Comparison of ENCODE assay signal across 1 mouse cellular context in genomic region chr5:38258034-38258772, GRCm38 (mm10).
TF ChIP-seq lines count a peak whose summit lies in the region.

No protein-coding gene starts in this region.

TF ChIP-seq in CH12.LX, 34 proteins besides CTCF, POLR2A, EP300 and RAD21 (continued from another document):
- TF ChIP-seq POLR2AphosphoS2 (IDR thresholded peaks at IDR 0.05; ENCODE audit: low read depth, low read length) (no peak), IRF4 (IDR thresholded peaks at IDR 0.05; ENCODE audit: low read depth, low read length) (peak; percentile 73), USF1 (IDR thresholded peaks at IDR 0.05; ENCODE audit: low read depth, low read length) (no peak), MXI1 (IDR thresholded peaks at IDR 0.05; ENCODE audit: low read depth, low read length) (no peak; the same call in 1 of the 2 replicates), UBTF (IDR thresholded peaks at IDR 0.05; ENCODE audit: low read depth, low read length) (no peak), BHLHE40 (IDR thresholded peaks at IDR 0.05; ENCODE audit: low read depth, low read length) (peak; percentile 50), ETS1 (conservative IDR thresholded peaks at IDR 0.05; ENCODE audit: low read depth, low read length) (peak; percentile 56), TCF12 (IDR thresholded peaks at IDR 0.05; ENCODE audit: low read depth, low read length) (peak; percentile 58), SIN3A (IDR thresholded peaks at IDR 0.05; ENCODE audit: low read length) (no peak), NELFE (IDR thresholded peaks at IDR 0.05; ENCODE audit: low read depth, low read length) (no peak), ELF1 (IDR thresholded peaks at IDR 0.05; ENCODE audit: low read depth, low read length) (no peak), USF2 (conservative IDR thresholded peaks at IDR 0.05; ENCODE audit: low read depth, low read length) (no peak), MEF2A (IDR thresholded peaks at IDR 0.05; ENCODE audit: borderline replicate concordance, low read depth, low read length) (peak; percentile 93), E2F4 (IDR thresholded peaks at IDR 0.05; ENCODE audit: insufficient replicate concordance, low read depth, low read length) (no peak), JUN (IDR thresholded peaks at IDR 0.05; ENCODE audit: insufficient read depth, low read depth, low read length) (no peak), CHD2 (IDR thresholded peaks at IDR 0.05; ENCODE audit: low read length) (no peak; the same call in 1 of the 2 replicates), KAT2A (IDR thresholded peaks at IDR 0.05; ENCODE audit: insufficient replicate concordance, low read length) (no peak), ZNF384 (IDR thresholded peaks at IDR 0.05; ENCODE audit: low read depth, low read length) (no peak), HCFC1 (IDR thresholded peaks at IDR 0.05; ENCODE audit: low read depth, low read length) (0 out of 2 replicates have a peak, but pooled peaks have one; percentile 13), MAX (IDR thresholded peaks at IDR 0.05; ENCODE audit: low read length) (0 out of 2 replicates have a peak, but pooled peaks have one; percentile 25), ZC3H11A (IDR thresholded peaks at IDR 0.05; ENCODE audit: low read depth, low read length) (no peak), ZKSCAN1 (IDR thresholded peaks at IDR 0.05; ENCODE audit: borderline replicate concordance, low read depth, low read length) (no peak), GABPA (IDR thresholded peaks at IDR 0.05; ENCODE audit: insufficient replicate concordance, low read depth, low read length) (no peak), RCOR1 (conservative IDR thresholded peaks at IDR 0.05; ENCODE audit: low read depth, low read length) (no peak; the same call in 1 of the 2 replicates), SMC3 (IDR thresholded peaks at IDR 0.05; ENCODE audit: low read depth, low read length) (no peak), PAX5 (IDR thresholded peaks at IDR 0.05; ENCODE audit: low read length) (no peak), JUND (conservative IDR thresholded peaks at IDR 0.05; ENCODE audit: low read depth, low read length) (no peak), MAFK (IDR thresholded peaks at IDR 0.05; ENCODE audit: insufficient replicate concordance, low read length) (0 out of 2 replicates have a peak, but pooled peaks have one; percentile 36)
TF ChIP-seq in CH12.LX: peak in this region for 8.
